Mouse (Mus musculus): ENCODE measurements around the gene Kcnk3. TPM values are rescaled to one million over a fixed set of nuclear protein-coding genes. Genes with fewer than 3 reads are reported as not detected.
A peak's percentile ranks its signal among the peaks of the same experiment; 100 is the strongest.

The Kcnk3 gene
- polyA plus RNA-seq, 1 experiment from 2014 or later, result 28.9 TPM

DNA sequence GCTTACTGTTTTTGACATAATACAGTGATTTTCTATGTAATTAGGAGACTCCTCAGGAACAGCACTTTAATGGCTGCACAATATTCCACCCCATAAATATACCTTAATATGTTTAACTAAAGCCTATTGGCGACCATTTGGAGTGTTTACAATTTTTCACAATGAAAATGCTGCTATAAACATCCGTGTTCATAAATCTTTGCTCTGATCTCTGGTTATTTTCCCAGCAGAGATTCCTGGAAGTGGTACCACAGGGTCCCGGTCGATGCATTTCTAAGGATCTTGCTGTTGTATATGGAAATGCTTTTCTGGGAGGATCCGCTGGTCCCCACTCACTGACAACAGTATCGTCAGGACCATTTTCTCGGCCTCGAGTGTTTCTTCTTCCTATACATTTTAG lies 25.3 kb downstream of the Kcnk3 start:
- peak overlapping the region; percentile 95 for H3K27ac ChIP-seq (replicated peaks)
- H3K36me3 ChIP-seq, result 0 out of 2 replicates have a peak, but pooled peaks cover 4% of the 10 kb centered on the region
- no peak overlapping the region for H3K4me2 ChIP-seq
- no peaks in the 10 kb centered on the region; the same call in 1 of the 2 replicates for H3K9me3 ChIP-seq
- no peak overlapping the region for H3K9ac ChIP-seq
- H3K27me3 ChIP-seq (replicated peaks), result no peaks in the 10 kb centered on the region
- no peak overlapping the region for H3K4me3 ChIP-seq
- ATAC-seq (ENCODE audit: extremely low read depth, insufficient number of reproducible peaks, low FRiP score, low TSS enrichment), result no peak
- WGBS, result 81% methylated on average over 8 of the region's 8 CpGs
- H3K4me1 ChIP-seq, result peaks cover 73% of the 10 kb centered on the region

DNA sequence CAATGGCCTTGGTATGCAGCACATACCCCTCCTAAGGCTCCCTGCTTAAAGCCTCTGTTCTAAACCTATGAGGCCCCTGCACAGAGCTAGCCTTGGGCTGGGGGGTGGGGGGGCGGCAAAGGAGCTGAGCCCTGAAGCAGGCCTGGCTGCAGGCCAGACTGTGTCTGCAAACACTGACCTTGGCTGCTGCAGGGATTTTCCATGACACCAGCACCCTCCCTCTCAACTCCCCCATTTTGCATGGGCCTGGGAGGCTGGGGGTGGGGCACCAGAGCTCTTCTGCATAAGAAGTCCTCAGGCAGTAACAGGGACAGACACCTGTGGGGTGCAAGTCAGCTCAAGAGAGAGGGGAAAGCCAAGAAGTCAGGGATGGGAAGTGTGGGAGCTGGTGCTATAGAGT lies 26.3 kb downstream of the Kcnk3 start:
- whole genome bisulfite sequencing, result 7% methylated on average over 1 of the region's 1 CpGs
- Histone ChIP-seq H3K27ac (replicated peaks) (peak overlapping the region; percentile 95), H3K4me1 (peaks cover 82% of the 10 kb centered on the region), H3K36me3 (0 out of 2 replicates have a peak, but pooled peaks cover 4% of the 10 kb centered on the region), H3K9ac (peak overlapping the region; percentile 73), H3K4me3 (no peak overlapping the region), H3K4me2 (peak overlapping the region; percentile 48), H3K9me3 (no peaks in the 10 kb centered on the region), H3K27me3 (replicated peaks) (no peaks in the 10 kb centered on the region)
- peak; percentile 69; the same call in 1 of the 2 replicates for ATAC-seq (ENCODE audit: extremely low read depth, insufficient number of reproducible peaks, low FRiP score, low TSS enrichment)

DNA sequence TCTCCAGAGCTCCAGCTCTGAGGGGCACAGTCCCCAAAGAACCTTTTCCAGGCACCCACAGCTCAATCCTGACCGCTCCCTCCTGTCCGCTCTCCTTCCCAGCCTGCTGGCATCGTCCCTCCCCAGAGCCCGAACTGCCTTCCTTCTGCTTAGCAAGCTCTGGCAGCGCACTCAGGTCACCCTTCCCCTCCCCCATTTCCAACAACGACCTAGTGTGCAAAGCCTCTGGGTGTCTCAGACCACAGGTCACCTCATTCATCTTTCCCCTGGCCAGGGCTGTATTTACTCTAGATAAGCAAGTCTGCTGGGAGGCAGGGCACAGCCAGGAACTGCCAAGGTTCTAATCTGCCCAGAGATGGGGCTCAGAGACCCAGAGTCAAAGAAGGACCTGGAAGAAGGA lies 27.4 kb downstream of the Kcnk3 start:
- Histone ChIP-seq H3K9ac (peak overlapping the region; percentile 73), H3K4me2 (peak overlapping the region; percentile 48), H3K4me1 (peaks cover 75% of the 10 kb centered on the region), H3K27me3 (replicated peaks) (peaks cover under 1% of the 10 kb centered on the region; the same call in 1 of the 2 replicates), H3K36me3 (no peaks in the 10 kb centered on the region), H3K27ac (replicated peaks) (peak overlapping the region; percentile 95), H3K4me3 (no peak overlapping the region), H3K9me3 (no peaks in the 10 kb centered on the region)
- no peak for ATAC-seq (ENCODE audit: extremely low read depth, insufficient number of reproducible peaks, low FRiP score, low TSS enrichment)
- 17% methylated on average over 6 of the region's 6 CpGs for WGBS

DNA sequence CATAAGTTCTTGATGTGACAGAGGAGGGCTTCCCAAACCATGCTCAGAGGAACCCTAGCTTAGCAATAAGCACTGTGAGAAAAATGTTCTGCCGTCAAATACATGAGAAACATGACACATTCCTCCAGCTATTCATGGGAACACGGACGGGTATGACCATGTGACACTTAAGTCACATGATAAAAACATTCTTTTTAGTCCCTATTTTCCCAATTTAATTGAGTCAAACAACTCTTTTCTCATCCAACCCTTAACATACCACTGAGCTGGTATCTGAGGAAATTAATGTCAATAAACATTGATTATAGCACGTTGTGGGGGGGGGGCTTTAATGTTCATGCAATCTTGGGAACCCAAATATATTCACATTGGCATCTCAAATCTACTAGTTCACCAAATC lies 27.8 kb downstream of the Kcnk3 start:
- Histone ChIP-seq H3K9ac (no peak overlapping the region), H3K27me3 (replicated peaks) (peaks cover 4% of the 10 kb centered on the region), H3K4me1 (peaks cover 72% of the 10 kb centered on the region), H3K36me3 (no peaks in the 10 kb centered on the region), H3K9me3 (no peaks in the 10 kb centered on the region), H3K27ac (replicated peaks) (peak overlapping the region; percentile 95), H3K4me2 (no peak overlapping the region), H3K4me3 (no peak overlapping the region)
- ATAC-seq (ENCODE audit: extremely low read depth, insufficient number of reproducible peaks, low FRiP score, low TSS enrichment), result no peak
- 46% methylated on average over 4 of the region's 4 CpGs for WGBS

DNA sequence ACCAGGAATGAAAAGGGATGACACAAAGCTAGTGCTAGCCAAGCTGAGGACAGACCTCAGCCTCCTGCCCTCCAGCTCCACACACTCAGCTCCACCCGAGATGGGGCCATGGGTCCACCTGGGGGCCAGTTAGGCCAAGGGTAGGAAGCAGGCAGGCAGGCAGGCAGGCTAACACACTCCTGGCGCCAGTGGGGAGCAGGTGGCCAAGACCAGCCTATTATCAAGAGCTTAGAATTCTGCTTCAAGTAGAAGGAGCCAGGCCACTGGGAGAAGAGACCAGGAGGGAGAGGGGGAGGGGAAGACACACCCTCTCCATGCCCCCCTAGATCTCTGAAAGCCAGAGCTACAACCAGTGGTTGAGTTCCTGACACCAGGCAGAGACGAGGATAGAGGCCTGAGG lies 28.7 kb downstream of the Kcnk3 start:
- no peaks in the 10 kb centered on the region; the same call in 1 of the 2 replicates for H3K36me3 ChIP-seq
- H3K27me3 ChIP-seq (replicated peaks), result peaks cover 12% of the 10 kb centered on the region
- ATAC-seq (ENCODE audit: extremely low read depth, insufficient number of reproducible peaks, low FRiP score, low TSS enrichment), result no peak
- no peak overlapping the region for H3K4me2 ChIP-seq
- 36% methylated on average over 3 of the region's 3 CpGs for WGBS
- peak overlapping the region; percentile 95 for H3K27ac ChIP-seq (replicated peaks)
- no peaks in the 10 kb centered on the region for H3K9me3 ChIP-seq
- H3K4me3 ChIP-seq, result no peak overlapping the region
- H3K9ac ChIP-seq, result peak overlapping the region; percentile 59
- H3K4me1 ChIP-seq, result peaks cover 65% of the 10 kb centered on the region

DNA sequence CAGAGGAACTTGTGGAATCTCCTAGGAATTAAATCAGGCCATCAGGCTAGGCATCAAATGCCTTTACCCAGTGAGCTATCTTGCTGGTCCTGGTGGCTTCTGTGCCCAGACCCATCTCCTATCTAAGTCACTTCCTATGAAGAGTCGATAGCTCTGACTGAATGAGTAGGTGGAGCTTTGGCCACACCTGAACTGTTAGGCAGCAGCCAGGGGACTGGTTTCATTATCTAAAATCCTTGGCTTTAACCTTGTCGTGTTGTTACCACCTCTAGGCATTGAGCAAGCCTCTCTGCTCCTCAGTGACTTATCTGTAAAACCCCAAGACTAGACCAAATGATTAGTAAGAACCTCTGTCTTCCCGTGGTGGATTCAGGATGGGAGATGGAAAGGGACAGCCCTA lies 29.4 kb downstream of the Kcnk3 start:
- H3K4me2 ChIP-seq, result peak overlapping the region; percentile 38
- peaks cover 72% of the 10 kb centered on the region for H3K4me1 ChIP-seq
- 10% methylated on average over 3 of the region's 3 CpGs for WGBS
- H3K27ac ChIP-seq (replicated peaks), result peak overlapping the region; percentile 95
- H3K4me3 ChIP-seq, result no peak overlapping the region; the same call in 1 of the 2 replicates
- no peaks in the 10 kb centered on the region; the same call in 1 of the 2 replicates for H3K36me3 ChIP-seq
- H3K9me3 ChIP-seq, result no peaks in the 10 kb centered on the region
- peak overlapping the region; percentile 38 for H3K9ac ChIP-seq
- H3K27me3 ChIP-seq (replicated peaks), result peaks cover 19% of the 10 kb centered on the region
- ATAC-seq (ENCODE audit: extremely low read depth, insufficient number of reproducible peaks, low FRiP score, low TSS enrichment), result no peak

DNA sequence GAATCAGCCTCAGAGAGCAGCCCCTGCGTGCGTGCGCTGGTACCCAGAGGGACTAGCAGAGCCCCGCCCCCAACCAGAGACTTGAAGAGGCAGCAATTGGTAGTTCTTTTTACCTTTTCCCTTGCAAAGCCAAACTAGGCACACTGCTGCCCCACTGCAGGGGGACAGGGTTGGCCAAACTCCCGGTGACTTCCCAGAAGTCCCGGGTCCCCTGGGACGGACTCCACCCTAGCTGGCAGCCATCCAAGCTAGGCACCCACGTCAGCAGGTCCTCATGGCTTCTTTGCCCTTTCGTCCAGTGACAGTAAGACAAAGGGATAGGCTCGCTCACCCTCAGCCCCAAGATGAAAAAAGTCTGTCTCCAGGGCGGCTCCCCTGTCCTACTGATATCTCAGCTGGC lies 29.9 kb downstream of the Kcnk3 start:
- H3K9ac ChIP-seq, result peak overlapping the region; percentile 38
- peaks cover 24% of the 10 kb centered on the region for H3K27me3 ChIP-seq (replicated peaks)
- no peaks in the 10 kb centered on the region for H3K9me3 ChIP-seq
- WGBS, result 22% methylated on average over 11 of the region's 11 CpGs
- peak overlapping the region; percentile 38 for H3K4me2 ChIP-seq
- H3K36me3 ChIP-seq, result no peaks in the 10 kb centered on the region; the same call in 1 of the 2 replicates
- no peak for ATAC-seq (ENCODE audit: extremely low read depth, insufficient number of reproducible peaks, low FRiP score, low TSS enrichment)
- peak overlapping the region; percentile 95 for H3K27ac ChIP-seq (replicated peaks)
- H3K4me1 ChIP-seq, result peaks cover 74% of the 10 kb centered on the region
- no peak overlapping the region; the same call in 1 of the 2 replicates for H3K4me3 ChIP-seq

DNA sequence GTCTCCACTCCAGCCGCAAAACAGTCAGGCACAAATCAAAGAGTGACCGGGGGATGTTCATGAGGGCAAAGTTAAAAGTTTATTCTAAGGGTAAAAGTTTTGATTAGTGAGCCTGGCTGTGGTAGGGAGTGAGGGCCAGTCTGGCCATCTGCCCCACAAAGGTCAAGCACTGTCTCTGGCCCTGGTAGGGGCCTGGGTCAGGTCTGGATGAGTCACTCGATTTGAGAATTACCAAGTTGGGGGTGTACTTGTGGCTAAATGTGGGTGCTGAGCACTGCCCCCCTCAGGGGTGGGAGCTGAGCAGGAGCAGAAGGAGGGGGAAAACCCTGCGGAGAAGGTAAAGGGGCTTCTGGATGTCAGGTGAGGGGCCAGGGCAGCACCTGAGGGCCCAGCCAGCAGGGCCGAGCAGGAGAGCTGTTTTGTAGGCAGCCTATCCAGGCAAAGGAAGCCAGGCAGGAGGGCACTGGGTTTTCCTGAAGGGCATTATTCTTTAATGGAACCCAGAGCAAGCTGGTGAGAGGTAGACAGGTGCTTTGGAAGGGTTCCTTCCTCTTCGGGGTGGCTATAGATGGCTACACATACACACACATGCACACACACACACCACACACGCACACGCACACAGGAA lies 30.5 kb downstream of the Kcnk3 start:
- Histone ChIP-seq H3K27me3 (replicated peaks) (peaks cover 26% of the 10 kb centered on the region), H3K36me3 (no peaks in the 10 kb centered on the region; the same call in 1 of the 2 replicates), H3K9me3 (no peaks in the 10 kb centered on the region), H3K4me2 (0 out of 2 replicates have a peak overlapping the region, but pooled peaks have one; percentile 38), H3K9ac (peak overlapping the region; percentile 38; the same call in 1 of the 2 replicates), H3K4me1 (peaks cover 72% of the 10 kb centered on the region), H3K27ac (replicated peaks) (peak overlapping the region; percentile 95), H3K4me3 (no peak overlapping the region)
- WGBS, result 66% methylated on average over 8 of the region's 8 CpGs
- ATAC-seq (ENCODE audit: extremely low read depth, insufficient number of reproducible peaks, low FRiP score, low TSS enrichment), result no peak

DNA sequence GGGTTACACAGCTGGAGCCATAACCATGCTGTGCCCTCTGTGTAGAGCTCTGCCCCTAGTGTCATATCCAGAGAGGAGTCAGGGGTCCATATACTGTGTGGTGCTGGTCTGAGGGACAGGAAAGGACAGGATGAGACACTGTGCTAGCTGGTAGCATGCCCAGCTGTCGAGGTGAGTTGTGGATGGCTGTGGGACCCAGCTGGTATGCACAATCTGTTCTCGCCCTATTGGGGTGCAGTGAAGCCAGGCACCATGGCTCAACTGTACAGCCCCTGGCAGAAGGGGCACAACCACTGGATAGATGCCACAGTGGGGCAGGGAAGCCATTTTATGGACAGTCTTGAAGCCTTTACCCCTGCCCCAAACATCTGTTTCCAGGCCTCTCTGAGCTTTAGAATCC lies 31.2 kb downstream of the Kcnk3 start:
- no peak overlapping the region for H3K4me2 ChIP-seq
- H3K9ac ChIP-seq, result 0 out of 2 replicates have a peak overlapping the region, but pooled peaks have one; percentile 10
- no peaks in the 10 kb centered on the region for H3K9me3 ChIP-seq
- peak overlapping the region; percentile 95; the same call in 1 of the 2 replicates for H3K27ac ChIP-seq (replicated peaks)
- no peak for ATAC-seq (ENCODE audit: extremely low read depth, insufficient number of reproducible peaks, low FRiP score, low TSS enrichment)
- peaks cover 65% of the 10 kb centered on the region for H3K4me1 ChIP-seq
- 74% methylated on average over 2 of the region's 2 CpGs for WGBS
- peaks cover 26% of the 10 kb centered on the region for H3K27me3 ChIP-seq (replicated peaks)
- H3K4me3 ChIP-seq, result no peak overlapping the region
- no peaks in the 10 kb centered on the region; the same call in 1 of the 2 replicates for H3K36me3 ChIP-seq

DNA sequence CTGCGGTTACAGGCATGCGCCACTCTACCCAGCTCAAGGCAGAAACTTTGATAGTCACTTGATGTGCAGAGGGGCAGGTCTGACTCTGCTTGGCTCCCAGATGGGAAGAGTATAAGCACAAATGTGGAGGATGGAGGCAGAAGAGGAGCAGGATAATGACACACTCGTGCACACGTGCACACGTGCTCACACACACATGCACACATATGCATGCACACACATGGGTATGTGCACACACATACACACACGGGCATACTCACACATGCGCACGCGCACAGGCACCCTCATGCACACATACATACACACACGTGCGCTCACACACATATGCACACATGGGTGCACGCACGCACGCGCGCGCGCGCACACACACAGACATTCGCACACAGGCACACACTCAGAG lies 32.6 kb downstream of the Kcnk3 start:
- Histone ChIP-seq H3K27ac (replicated peaks) (no peak overlapping the region), H3K4me2 (no peak overlapping the region), H3K27me3 (replicated peaks) (peaks cover 26% of the 10 kb centered on the region), H3K4me3 (no peak overlapping the region), H3K9ac (no peak overlapping the region), H3K36me3 (no peaks in the 10 kb centered on the region; the same call in 1 of the 2 replicates), H3K4me1 (peaks cover 63% of the 10 kb centered on the region), H3K9me3 (no peaks in the 10 kb centered on the region)
- 94% methylated on average over 20 of the region's 20 CpGs for WGBS
- ATAC-seq (ENCODE audit: extremely low read depth, insufficient number of reproducible peaks, low FRiP score, low TSS enrichment), result no peak

DNA sequence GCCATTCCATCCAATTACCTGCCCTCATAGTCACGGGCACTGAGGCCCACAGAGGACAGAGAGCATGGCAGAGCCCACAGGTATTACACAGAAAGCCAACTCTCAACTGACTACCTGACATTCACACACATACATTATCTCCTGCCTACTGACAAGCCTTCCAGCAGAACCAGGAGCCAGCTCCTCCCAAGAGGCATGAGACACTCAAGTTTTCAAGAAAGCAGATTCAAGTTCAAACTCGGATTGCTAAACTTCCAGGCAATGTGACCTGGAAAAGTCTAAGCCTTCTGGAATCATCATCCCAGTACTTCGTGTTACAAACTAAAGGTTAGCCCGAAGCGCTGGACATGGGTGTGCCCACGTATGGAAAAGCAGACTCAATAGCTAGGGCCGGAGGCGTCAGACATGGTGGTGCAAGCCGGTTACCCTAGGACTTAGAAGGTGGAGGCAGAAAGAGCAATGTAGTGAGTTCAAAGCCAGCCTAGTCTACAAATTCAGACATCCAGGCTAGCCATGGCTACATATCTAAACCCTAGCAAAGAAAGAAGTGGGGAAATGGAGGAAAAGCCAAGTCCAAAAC lies 33.3 kb downstream of the Kcnk3 start:
- Histone ChIP-seq H3K27me3 (replicated peaks) (peaks cover 26% of the 10 kb centered on the region), H3K4me1 (peaks cover 58% of the 10 kb centered on the region), H3K9me3 (no peaks in the 10 kb centered on the region), H3K36me3 (no peaks in the 10 kb centered on the region; the same call in 1 of the 2 replicates), H3K4me2 (no peak overlapping the region), H3K9ac (no peak overlapping the region), H3K27ac (replicated peaks) (no peak overlapping the region), H3K4me3 (no peak overlapping the region)
- ATAC-seq (ENCODE audit: extremely low read depth, insufficient number of reproducible peaks, low FRiP score, low TSS enrichment), result no peak
- 84% methylated on average over 9 of the region's 9 CpGs for WGBS
